Mouse (Mus musculus): ENCODE data around the gene Dennd1c.

DNA sequence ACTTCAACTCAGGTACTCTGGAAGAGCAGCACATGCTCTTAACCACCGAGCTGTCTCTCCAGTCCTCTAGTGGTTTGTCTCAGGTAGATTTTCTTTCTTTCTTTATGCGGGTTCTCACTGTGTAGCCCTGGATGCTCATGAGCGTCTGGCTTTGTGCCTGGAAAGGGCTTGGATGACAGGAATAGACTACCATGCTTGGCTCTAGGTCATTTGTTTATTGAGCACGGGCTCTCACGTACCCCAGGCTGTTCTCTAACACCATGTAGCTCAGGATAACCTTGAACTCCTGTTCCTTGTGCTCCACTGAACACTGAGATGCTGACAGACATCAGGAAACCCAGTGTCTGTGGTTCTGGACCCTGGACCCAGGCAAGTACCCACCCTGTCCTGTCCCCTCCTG is 4.2 kb upstream of the Dennd1c start:
- no peak for TF ChIP-seq HCFC1 (IDR thresholded peaks at IDR 0.05; ENCODE audit: borderline replicate concordance, insufficient read depth, low read length)
- TF ChIP-seq MAFK (IDR thresholded peaks at IDR 0.05; ENCODE audit: insufficient read depth, low read depth, low read length) = no peak

All from ES-E14 (cell line).